Mouse (Mus musculus) erythroblast, embryonic 14.5 days (primary cell): ENCODE results near the gene Masp2.

ENCODE experiments used
- GATA1 ChIP-seq: IDR thresholded peaks from 2 replicates; pipeline ENCODE4 v1.6.1; 2012; ENCODE audit warnings: low read length, inconsistent platforms, mixed read lengths
- TAL1 ChIP-seq: IDR thresholded peaks from 3 replicates; pipeline ENCODE4 v1.6.1; 2012; ENCODE audit warnings: low read length, inconsistent platforms, mixed read lengths

DNA sequence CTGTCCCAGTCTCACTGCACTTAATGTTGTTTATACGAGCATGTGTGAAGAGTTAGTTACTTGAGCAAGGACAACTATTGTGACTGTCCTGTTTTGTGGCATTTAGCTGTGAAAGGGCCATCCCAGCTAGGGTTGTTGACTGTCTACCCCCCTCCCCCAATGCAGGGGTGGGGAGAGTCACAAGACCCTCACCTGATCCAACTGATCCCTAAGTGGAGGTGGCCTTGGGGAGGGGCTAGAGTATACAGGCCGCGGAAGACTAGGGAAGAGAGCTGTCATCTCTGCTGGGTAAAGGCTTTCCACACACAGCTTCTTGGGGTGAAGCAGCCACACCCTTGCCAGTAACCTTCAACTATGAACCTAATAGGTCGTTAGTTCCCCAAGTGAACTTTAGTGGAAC, 2.0 kb upstream of the Masp2 start:
- no peak for TF ChIP-seq TAL1
- TF ChIP-seq GATA1 = no peak
